Mouse (Mus musculus): ENCODE data around the gene Tfap4.

DNA sequence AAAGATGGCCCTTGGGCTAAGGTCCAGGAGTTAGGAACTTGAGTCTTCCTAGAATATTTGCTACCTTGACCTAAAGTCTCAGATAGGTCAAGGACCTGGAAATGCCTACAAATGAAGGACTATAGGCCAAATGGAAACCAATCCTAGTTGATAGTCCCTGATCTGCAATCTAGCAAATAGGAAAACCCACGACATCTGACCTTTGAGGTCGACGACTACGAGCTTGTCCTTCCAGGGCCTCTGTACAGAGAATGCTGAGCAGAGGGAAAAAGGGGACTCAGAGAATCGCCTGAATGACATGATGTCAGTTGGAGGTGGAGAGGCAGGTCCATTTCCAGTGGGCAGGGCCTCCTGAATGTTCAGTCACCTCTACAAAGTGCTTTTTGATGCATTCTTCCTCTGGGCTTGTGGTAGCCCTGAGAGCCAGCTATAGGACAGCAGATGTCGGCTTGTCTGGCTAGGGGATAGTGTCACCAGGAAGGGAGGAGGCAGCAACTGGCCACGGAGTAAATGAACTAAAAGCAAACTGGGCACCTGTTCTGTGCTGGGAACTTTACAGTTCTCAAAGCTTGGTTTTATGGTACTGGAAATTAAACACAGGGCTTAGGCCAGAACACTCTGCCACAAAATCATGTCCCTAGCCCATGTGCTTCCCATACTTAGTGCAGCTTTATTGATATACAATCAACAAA lies 36.2 kb downstream of the Tfap4 start:
- TF ChIP-seq CTCF (IDR thresholded peaks at IDR 0.05) (no peak), EP300 (IDR thresholded peaks at IDR 0.05) (no peak)
